Mouse (Mus musculus): ENCODE results near the gene Gm20388.

DNA sequence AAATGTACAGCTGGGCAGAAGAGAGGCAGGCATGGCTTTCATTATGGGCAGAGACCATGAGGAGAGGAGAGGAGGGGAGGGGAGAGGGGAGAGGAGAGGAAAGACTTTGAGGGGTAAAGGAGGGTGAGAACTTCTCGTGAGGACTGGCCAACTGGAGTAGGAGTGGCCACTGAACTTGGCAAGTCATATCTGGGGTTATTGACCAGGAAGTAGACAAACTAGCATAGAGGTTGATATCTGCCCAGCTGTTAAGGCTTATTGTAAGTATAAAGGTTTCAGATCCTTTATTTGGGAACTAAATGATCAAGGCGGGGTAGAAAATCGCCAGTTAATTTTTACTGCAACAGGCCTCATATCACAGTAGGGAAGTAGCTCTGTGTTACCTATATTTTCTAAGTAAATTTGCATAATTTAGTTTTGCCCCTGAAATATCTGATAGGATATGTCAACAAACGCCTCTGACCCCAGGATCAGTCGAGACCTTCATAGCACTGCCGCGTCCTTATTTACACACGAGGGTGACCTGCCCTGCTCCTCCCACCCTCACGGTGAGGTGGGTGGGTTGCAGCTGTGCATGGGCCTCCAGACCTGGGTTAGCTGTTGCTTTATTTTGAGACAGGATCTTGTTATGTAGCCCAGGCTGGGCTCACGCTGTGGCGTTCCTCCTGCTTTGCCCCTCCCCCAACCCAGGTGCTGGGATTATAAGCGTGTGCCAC is 2152.0 kb downstream of the Gm20388 start:
- no peak for TF ChIP-seq TAL1 (IDR thresholded peaks at IDR 0.05; ENCODE audit: low read length)
- no peak for TF ChIP-seq GATA1 (IDR thresholded peaks at IDR 0.05; ENCODE audit: low read length)

All from erythroblast, embryonic 14.5 days (primary cell).